In genomic region chr2:156774035-156774737, GRCm38 (mm10) we compare ENCODE assay signal across 8 mouse cellular contexts. TPM values are rescaled to one million over a fixed set of nuclear protein-coding genes. Genes with fewer than 3 reads are reported as not detected.
DNase-seq lines count a peak whose midpoint lies in the region; ATAC-seq and TF ChIP-seq lines count a peak whose summit lies in the region.

No protein-coding gene starts in this region.

- no peaks in the 10 kb centered on the region for H3K36me3 ChIP-seq in kidney, embryonic 14.5 days (ENCODE audit: control insufficient read depth, insufficient read depth, low read length)
- no peaks in the 10 kb centered on the region for H3K36me3 ChIP-seq in embryonic facial prominence, embryonic 14.5 days (ENCODE audit: control insufficient read depth, insufficient read depth, low read length)
- H3K36me3 ChIP-seq in hindbrain, embryonic 15.5 days = no peaks in the 10 kb centered on the region
- H3K36me3 ChIP-seq in midbrain, postnatal 0 days (ENCODE audit: insufficient read depth, low read length) = no peaks in the 10 kb centered on the region

- DNase-seq in kidney, adult 9 months = no peak
- no peak for DNase-seq in embryonic facial prominence, embryonic 14.5 days (ENCODE audit: low spot score)
- DNase-seq in midbrain, postnatal 0 days (ENCODE audit: low spot score) = peak; percentile 5
- no peak for DNase-seq in Muller cell, postnatal 12 days (ENCODE audit: inconsistent ontology term)
- no peak for DNase-seq in cerebellum, postnatal 36 days

- H3K9ac ChIP-seq in kidney, embryonic 14.5 days (ENCODE audit: low read depth, low read length) = peak overlapping the region; percentile 58; the same call in 1 of the 2 replicates
- H3K9ac ChIP-seq in embryonic facial prominence, embryonic 14.5 days (ENCODE audit: low read depth, low read length) = no peak overlapping the region
- peak overlapping the region; percentile 41 for H3K9ac ChIP-seq in hindbrain, embryonic 15.5 days
- H3K9ac ChIP-seq in midbrain, postnatal 0 days (replicated peaks; ENCODE audit: low read length, poor library complexity, severe bottlenecking) = no peak overlapping the region

- peaks cover 22% of the 10 kb centered on the region for H3K4me1 ChIP-seq in kidney, embryonic 14.5 days (ENCODE audit: control insufficient read depth, insufficient read depth, low read length)
- H3K4me1 ChIP-seq in embryonic facial prominence, embryonic 14.5 days (ENCODE audit: control insufficient read depth, insufficient read depth, low read length) = peaks cover 18% of the 10 kb centered on the region
- H3K4me1 ChIP-seq in hindbrain, embryonic 15.5 days (replicated peaks) = peaks cover 21% of the 10 kb centered on the region
- H3K4me1 ChIP-seq in midbrain, postnatal 0 days (ENCODE audit: insufficient read depth, low read length) = 0 out of 2 replicates have a peak, but pooled peaks cover 2% of the 10 kb centered on the region

- H3K4me3 ChIP-seq in kidney, embryonic 14.5 days (ENCODE audit: low read length) = peak overlapping the region; percentile 42; the same call in 1 of the 2 replicates
- peak overlapping the region; percentile 44; the same call in 1 of the 2 replicates for H3K4me3 ChIP-seq in embryonic facial prominence, embryonic 14.5 days (ENCODE audit: low read depth, low read length)
- peak overlapping the region; percentile 35; the same call in 1 of the 2 replicates for H3K4me3 ChIP-seq in hindbrain, embryonic 15.5 days
- no peak overlapping the region for H3K4me3 ChIP-seq in midbrain, postnatal 0 days (ENCODE audit: low read depth, low read length)

- WGBS in kidney, embryonic 14.5 days = 54% methylated on average over 13 of the region's 13 CpGs
- WGBS in embryonic facial prominence, embryonic 14.5 days = 63% methylated on average over 13 of the region's 13 CpGs
- WGBS in hindbrain, embryonic 15.5 days = 69% methylated on average over 13 of the region's 13 CpGs
- 71% methylated on average over 13 of the region's 13 CpGs for WGBS in midbrain, postnatal 0 days

- H3K27me3 ChIP-seq in kidney, embryonic 14.5 days (ENCODE audit: control insufficient read depth, insufficient read depth, low read length) = no peaks in the 10 kb centered on the region
- H3K27me3 ChIP-seq in embryonic facial prominence, embryonic 14.5 days (replicated peaks; ENCODE audit: control insufficient read depth, insufficient read depth, low read length) = no peaks in the 10 kb centered on the region
- no peaks in the 10 kb centered on the region for H3K27me3 ChIP-seq in hindbrain, embryonic 15.5 days
- H3K27me3 ChIP-seq in midbrain, postnatal 0 days (ENCODE audit: insufficient read depth, low read length) = 0 out of 2 replicates have a peak, but pooled peaks cover 3% of the 10 kb centered on the region

- no peak for ATAC-seq in kidney, embryonic 14.5 days (ENCODE audit: low FRiP score, low TSS enrichment)
- ATAC-seq in embryonic facial prominence, embryonic 14.5 days (ENCODE audit: low read depth) = no peak
- ATAC-seq in hindbrain, embryonic 15.5 days (ENCODE audit: low FRiP score, low read depth) = no peak
- ATAC-seq in midbrain, postnatal 0 days (ENCODE audit: low FRiP score) = no peak
- ATAC-seq in CD4-positive, CD25-positive, alpha-beta regulatory T cell, adult 4 months = no peak

- H3K27ac ChIP-seq in kidney, embryonic 14.5 days (ENCODE audit: low read depth, low read length) = peak overlapping the region; percentile 76
- H3K27ac ChIP-seq in embryonic facial prominence, embryonic 14.5 days (replicated peaks; ENCODE audit: low read depth, low read length) = peak overlapping the region; percentile 87
- peak overlapping the region; percentile 69; the same call in 1 of the 2 replicates for H3K27ac ChIP-seq in hindbrain, embryonic 15.5 days (replicated peaks)
- no peak overlapping the region for H3K27ac ChIP-seq in midbrain, postnatal 0 days (ENCODE audit: low read depth, low read length)

- no peak for TF ChIP-seq CTCF in midbrain, postnatal 0 days (IDR thresholded peaks at IDR 0.05)

- H3K4me2 ChIP-seq in kidney, embryonic 14.5 days (replicated peaks; ENCODE audit: low read depth, low read length) = peak overlapping the region; percentile 54
- H3K4me2 ChIP-seq in embryonic facial prominence, embryonic 14.5 days (ENCODE audit: low read depth, low read length) = peak overlapping the region; percentile 64
- H3K4me2 ChIP-seq in hindbrain, embryonic 15.5 days = peak overlapping the region; percentile 78
- peak overlapping the region; percentile 49; the same call in 1 of the 2 replicates for H3K4me2 ChIP-seq in midbrain, postnatal 0 days (ENCODE audit: low read depth, low read length, poor library complexity, severe bottlenecking)

- no peaks in the 10 kb centered on the region for H3K9me3 ChIP-seq in kidney, embryonic 14.5 days (ENCODE audit: control insufficient read depth, low read length)
- no peaks in the 10 kb centered on the region for H3K9me3 ChIP-seq in embryonic facial prominence, embryonic 14.5 days (ENCODE audit: control insufficient read depth, low read length)
- H3K9me3 ChIP-seq in hindbrain, embryonic 15.5 days = no peaks in the 10 kb centered on the region
- no peaks in the 10 kb centered on the region for H3K9me3 ChIP-seq in midbrain, postnatal 0 days (ENCODE audit: low read length)

RNA-seq across cellular contexts. Expression of gene Myl9, which starts 1.0 kb away (rescaled TPM):
- polyA plus RNA-seq in kidney, embryonic 14.5 days (2014; fragmentation: Nextera tagmentation; extraction: Ambion mirVana) = 218 and 250 TPM in 2 replicates
- polyA plus RNA-seq in embryonic facial prominence, embryonic 14.5 days (2014; fragmentation: Nextera tagmentation; extraction: Ambion mirVana) = 285 and 310 TPM in 2 replicates
- polyA plus RNA-seq in hindbrain, embryonic 15.5 days (2015; fragmentation: Nextera tagmentation; extraction: Ambion mirVana) = 42.4 and 44.8 TPM in 2 replicates
- 27.4 and 30.7 TPM in 2 replicates for total RNA-seq in midbrain, postnatal 0 days (2014; rRNA removed)
- polyA plus RNA-seq in midbrain, postnatal 0 days (2015; fragmentation: Nextera tagmentation; extraction: Ambion mirVana) = 33.8 and 38.4 TPM in 2 replicates
- not detected for polyA plus RNA-seq in CD4-positive, CD25-positive, alpha-beta regulatory T cell, adult 4 months (2017; shearing (Covaris generic))

Comparison
In these comparisons a context has a peak if more than half of its experiments do, and no peak if none do; other contexts are left out.
1. H3K9ac ChIP-seq: peak in kidney, embryonic 14.5 days (single experiment) and hindbrain, embryonic 15.5 days (single experiment); none in embryonic facial prominence, embryonic 14.5 days (single experiment) and midbrain, postnatal 0 days (single experiment).
2. RNA of gene Myl9, which starts 1.0 kb away (polyA plus RNA-seq): 285 to 310 TPM in embryonic facial prominence, embryonic 14.5 days, 218 to 250 TPM in kidney, embryonic 14.5 days, 42.4 to 44.8 TPM in hindbrain, embryonic 15.5 days and 33.8 to 38.4 TPM in midbrain, postnatal 0 days; not detected in CD4-positive, CD25-positive, alpha-beta regulatory T cell, adult 4 months; every median in the first group is over 10 times any median in the second.
3. Peak in every context shown above with its lines, with median percentiles within 50 percentile points of each other: H3K4me2 ChIP-seq.